Mouse (Mus musculus) intestine, embryonic 14.5 days (tissue): ENCODE data around the gene Mfsd4a. TPM values are rescaled to one million over a fixed set of nuclear protein-coding genes. Genes with fewer than 3 reads are reported as not detected.

Experiments
- ATAC-seq: fragments of 200-750 bp; cut with Nextera tagmentation; replicated peaks from 2 replicates; pipeline ENCODE4 v1.8.0; 2017; ENCODE audit warnings: low read depth, moderate number of reproducible peaks, moderate TSS enrichment, moderate library complexity; ENCODE audit not compliant: low FRiP score, low TSS enrichment
- DNase-seq: peaks from one replicate; pipeline ENCODE4 v3.0.0-alpha.2; 2018; ENCODE audit warnings: low spot score
- H3K27ac ChIP-seq: fragments of 300-500 bp; sonication (generic); 2 replicates; pipeline ENCODE4 v1.5.1; 2014; ENCODE audit warnings: low read depth, mild to moderate bottlenecking, control low read depth
- H3K27me3 ChIP-seq: fragments of 300-500 bp; sonication (generic); replicated peaks from 2 replicates; pipeline ENCODE4 v1.6.1; 2014; ENCODE audit warnings: low read length, control low read depth; ENCODE audit not compliant: control insufficient read depth, insufficient read depth
- H3K36me3 ChIP-seq: fragments of 300-500 bp; sonication (generic); 2 replicates; pipeline ENCODE4 v1.6.1; 2014; ENCODE audit warnings: low read length, control low read depth; ENCODE audit not compliant: control insufficient read depth, insufficient read depth
- H3K4me1 ChIP-seq: fragments of 300-500 bp; sonication (generic); replicated peaks from 2 replicates; pipeline ENCODE4 v1.6.1; 2014; ENCODE audit warnings: low read length, control low read depth, mixed read lengths; ENCODE audit not compliant: control insufficient read depth, insufficient read depth
- H3K4me2 ChIP-seq: fragments of 300-500 bp; sonication (generic); 2 replicates; pipeline ENCODE4 v1.6.1; 2014; ENCODE audit warnings: low read length
- H3K4me3 ChIP-seq: fragments of 300-500 bp; sonication (generic); 2 replicates; pipeline ENCODE4 v1.5.1; 2014; ENCODE audit warnings: low read depth, low read length, control low read depth, mixed read lengths
- H3K9ac ChIP-seq: fragments of 300-500 bp; sonication (generic); 2 replicates; pipeline ENCODE4 v1.6.1; 2014; ENCODE audit warnings: mild to moderate bottlenecking, low read length
- H3K9me3 ChIP-seq: fragments of 300-500 bp; sonication (generic); 2 replicates; pipeline ENCODE4 v1.6.1; 2016; ENCODE audit warnings: low read length, control low read depth; ENCODE audit not compliant: control insufficient read depth
- WGBS: fragments of 180-500 bp; shearing (Covaris S2); extraction: QIAGEN DNeasy Blood & Tissue Kit; methylation state at CpG from one replicate; pipeline ENCODE4 v1.1.7; 2014; 5-methylcytosine and 5-hydroxymethylcytosine counted together
- polyA plus RNA-seq: library from polyadenylated mRNA; unstranded; fragments of >200 nt; fragmentation: Nextera tagmentation; extraction: Ambion mirVana; gene quantifications from 2 replicates; pipeline ENCODE4 v1.2.1, GENCODE M21; 2014

Gene Mfsd4a
- polyA plus RNA-seq, 1 experiment from 2014 or later = 13.4 TPM

- Histone ChIP-seq H3K4me1 (peaks cover 12% of the 10 kb centered on the region), H3K4me2 (peak within 1 kb of the TSS; percentile 83), H3K27ac (peak within 1 kb of the TSS; percentile 100), H3K9ac (peak within 1 kb of the TSS; percentile 99), H3K27me3 (no peaks in the 10 kb centered on the region), H3K36me3 (no peaks in the 10 kb centered on the region), H3K9me3 (no peaks in the 10 kb centered on the region), H3K4me3 (peak within 1 kb of the TSS; percentile 85)
- peak; percentile 89 for ATAC-seq
- peak; percentile 98 for DNase-seq
- WGBS = under 1% methylated on average over 52 of the region's 61 CpGs
Measured at GRCm38 (mm10) chr1:132007282-132007815, 60.5 kb downstream of the Mfsd4a start, which contains the start of gene Elk4. Gene Elk4, plus strand, starts transcription at chr1:132007607.

GRCm38 (mm10) chr1:132006721-132007120 lies 61.1 kb downstream of the Mfsd4a start:
- Histone ChIP-seq H3K36me3 (no peaks in the 10 kb centered on the region), H3K27me3 (no peaks in the 10 kb centered on the region), H3K4me1 (peaks cover 12% of the 10 kb centered on the region), H3K27ac (peak overlapping the region; percentile 100; the same call in 1 of the 2 replicates), H3K4me3 (peak overlapping the region; percentile 85), H3K9ac (peak overlapping the region; percentile 99), H3K9me3 (no peaks in the 10 kb centered on the region), H3K4me2 (peak overlapping the region; percentile 53)
- DNase-seq (no peak), ATAC-seq (no peak)
- 26% methylated on average over 5 of the region's 5 CpGs for WGBS

GRCm38 (mm10) chr1:132006046-132006445 lies 61.8 kb downstream of the Mfsd4a start:
- no peak overlapping the region for H3K4me3 ChIP-seq
- H3K4me2 ChIP-seq = no peak overlapping the region
- ATAC-seq (no peak), DNase-seq (no peak)
- no peak overlapping the region for H3K27ac ChIP-seq
- H3K9ac ChIP-seq = no peak overlapping the region
- peaks cover 12% of the 10 kb centered on the region for H3K4me1 ChIP-seq
- H3K27me3 ChIP-seq = no peaks in the 10 kb centered on the region
- WGBS = 73% methylated on average over 3 of the region's 3 CpGs
- no peaks in the 10 kb centered on the region for H3K9me3 ChIP-seq
- no peaks in the 10 kb centered on the region for H3K36me3 ChIP-seq

- Histone ChIP-seq H3K9ac (no peak overlapping the region), H3K27me3 (no peaks in the 10 kb centered on the region), H3K36me3 (no peaks in the 10 kb centered on the region), H3K4me3 (no peak overlapping the region), H3K4me1 (peaks cover 12% of the 10 kb centered on the region), H3K4me2 (no peak overlapping the region), H3K9me3 (no peaks in the 10 kb centered on the region), H3K27ac (no peak overlapping the region)
- 81% methylated on average over 1 of the region's 1 CpGs for WGBS
- no peak for ATAC-seq
- DNase-seq = no peak
Measured at GRCm38 (mm10) chr1:132005466-132005865, 62.4 kb downstream of the Mfsd4a start.

- Histone ChIP-seq H3K4me3 (no peak overlapping the region), H3K36me3 (no peaks in the 10 kb centered on the region), H3K4me2 (no peak overlapping the region), H3K27ac (no peak overlapping the region), H3K27me3 (no peaks in the 10 kb centered on the region), H3K9ac (no peak overlapping the region), H3K9me3 (no peaks in the 10 kb centered on the region), H3K4me1 (peaks cover 11% of the 10 kb centered on the region)
- DNase-seq (no peak), ATAC-seq (no peak)
- WGBS = 82% methylated on average over 6 of the region's 6 CpGs
Measured at GRCm38 (mm10) chr1:132004574-132005180, 63.2 kb downstream of the Mfsd4a start.

- DNase-seq = no peak
- ATAC-seq = no peak
- H3K27ac ChIP-seq = no peak overlapping the region
- no peak overlapping the region for H3K4me3 ChIP-seq
- 52% methylated on average over 1 of the region's 1 CpGs for WGBS
- no peak overlapping the region for H3K9ac ChIP-seq
- H3K27me3 ChIP-seq = no peaks in the 10 kb centered on the region
- no peaks in the 10 kb centered on the region for H3K36me3 ChIP-seq
- peaks cover 2% of the 10 kb centered on the region; the same call in 1 of the 2 replicates for H3K4me1 ChIP-seq
- H3K9me3 ChIP-seq = no peaks in the 10 kb centered on the region
- H3K4me2 ChIP-seq = no peak overlapping the region
Measured at GRCm38 (mm10) chr1:132003817-132004216, 64.0 kb downstream of the Mfsd4a start.

- Histone ChIP-seq H3K27ac (no peak overlapping the region), H3K9me3 (no peaks in the 10 kb centered on the region), H3K27me3 (no peaks in the 10 kb centered on the region), H3K4me3 (no peak overlapping the region), H3K4me2 (no peak overlapping the region), H3K4me1 (no peaks in the 10 kb centered on the region; the same call in 1 of the 2 replicates), H3K36me3 (no peaks in the 10 kb centered on the region), H3K9ac (no peak overlapping the region)
- 64% methylated on average over 2 of the region's 2 CpGs for WGBS
- no peak for DNase-seq
- no peak for ATAC-seq
Measured at GRCm38 (mm10) chr1:132003111-132003510, 64.8 kb downstream of the Mfsd4a start.

- no peak overlapping the region for H3K4me2 ChIP-seq
- DNase-seq (no peak), ATAC-seq (no peak)
- no peak overlapping the region for H3K9ac ChIP-seq
- WGBS = 84% methylated on average over 4 of the region's 4 CpGs
- H3K27me3 ChIP-seq = no peaks in the 10 kb centered on the region
- H3K4me3 ChIP-seq = no peak overlapping the region
- no peaks in the 10 kb centered on the region for H3K9me3 ChIP-seq
- H3K27ac ChIP-seq = no peak overlapping the region
- no peaks in the 10 kb centered on the region; the same call in 1 of the 2 replicates for H3K4me1 ChIP-seq
- no peaks in the 10 kb centered on the region for H3K36me3 ChIP-seq
Measured at GRCm38 (mm10) chr1:132001880-132002330, 66.0 kb downstream of the Mfsd4a start.

- ATAC-seq = no peak
- no peak overlapping the region for H3K9ac ChIP-seq
Measured at GRCm38 (mm10) chr1:132000506-132000905, 67.4 kb downstream of the Mfsd4a start.

More at GRCm38 (mm10) chr1:132000506-132000905, 67.4 kb downstream of the Mfsd4a start:
- no peaks in the 10 kb centered on the region; the same call in 1 of the 2 replicates for H3K4me1 ChIP-seq
- H3K9me3 ChIP-seq = no peaks in the 10 kb centered on the region
- no peaks in the 10 kb centered on the region for H3K36me3 ChIP-seq
- DNase-seq = no peak
- H3K4me2 ChIP-seq = no peak overlapping the region
- H3K4me3 ChIP-seq = no peak overlapping the region
- no peak overlapping the region for H3K27ac ChIP-seq
- H3K27me3 ChIP-seq = no peaks in the 10 kb centered on the region
